Mouse (Mus musculus): Measurements from ENCODE around the gene Cxcl9. TPM values are rescaled to one million over a fixed set of nuclear protein-coding genes. Genes with fewer than 3 reads are reported as not detected.
"Not testable (repeated sequence)": the region's sequence is repeated elsewhere in the genome, so short reads cannot be mapped to it uniquely, and the experiment has no call there.

Cxcl9 gene
- polyA plus RNA-seq, 1 experiment = 3.0 TPM

- H3K4me1 ChIP-seq (ENCODE audit: control insufficient read depth, insufficient read depth, low read length) = no peaks in the 10 kb centered on the region
- TF ChIP-seq CTCF (IDR thresholded peaks at IDR 0.05; ENCODE audit: insufficient read depth, low read length) (no peak), POLR2A (IDR thresholded peaks at IDR 0.05; ENCODE audit: borderline replicate concordance, extremely low read depth, low read depth, low read length) (no peak)
- no peak overlapping the region for H3K4me3 ChIP-seq (replicated peaks; ENCODE audit: extremely low read depth, low read depth, low read length)
Measured at GRCm38 (mm10) chr5:92368392-92368791, 40.5 kb upstream of the Cxcl9 start.

GRCm38 (mm10) chr5:92366565-92366964 lies 38.7 kb upstream of the Cxcl9 start:
- WGBS = 53% methylated on average over 6 of the region's 6 CpGs
- Histone ChIP-seq H3K4me3 (replicated peaks; ENCODE audit: extremely low read depth, low read depth, low read length) (no peak overlapping the region), H3K4me1 (ENCODE audit: control insufficient read depth, insufficient read depth, low read length) (no peaks in the 10 kb centered on the region)
- no peak for TF ChIP-seq CTCF (IDR thresholded peaks at IDR 0.05; ENCODE audit: insufficient read depth, low read length)
- TF ChIP-seq POLR2A (IDR thresholded peaks at IDR 0.05; ENCODE audit: borderline replicate concordance, extremely low read depth, low read depth, low read length) = no peak
- DNase-seq = no peak

More at GRCm38 (mm10) chr5:92368392-92368791, 40.5 kb upstream of the Cxcl9 start:
- WGBS = 41% methylated on average over 10 of the region's 10 CpGs
- DNase-seq = no peak

GRCm38 (mm10) chr5:92365146-92365705 lies 37.3 kb upstream of the Cxcl9 start:
- Histone ChIP-seq H3K4me3 (replicated peaks; ENCODE audit: extremely low read depth, low read depth, low read length) (no peak overlapping the region), H3K4me1 (ENCODE audit: control insufficient read depth, insufficient read depth, low read length) (no peaks in the 10 kb centered on the region)
- DNase-seq = no peak
- 72% methylated on average over 11 of the region's 11 CpGs for WGBS
- TF ChIP-seq POLR2A (IDR thresholded peaks at IDR 0.05; ENCODE audit: borderline replicate concordance, extremely low read depth, low read depth, low read length) (no peak), CTCF (IDR thresholded peaks at IDR 0.05; ENCODE audit: insufficient read depth, low read length) (no peak)

- no peak for DNase-seq
- TF ChIP-seq POLR2A (IDR thresholded peaks at IDR 0.05; ENCODE audit: borderline replicate concordance, extremely low read depth, low read depth, low read length) = no peak
- no peak for TF ChIP-seq CTCF (IDR thresholded peaks at IDR 0.05; ENCODE audit: insufficient read depth, low read length)
- Histone ChIP-seq H3K4me1 (ENCODE audit: control insufficient read depth, insufficient read depth, low read length) (no peaks in the 10 kb centered on the region), H3K4me3 (replicated peaks; ENCODE audit: extremely low read depth, low read depth, low read length) (no peak overlapping the region)
- WGBS = 93% methylated on average over 5 of the region's 5 CpGs
Measured at GRCm38 (mm10) chr5:92364011-92364410, 36.1 kb upstream of the Cxcl9 start.

GRCm38 (mm10) chr5:92363179-92363578 lies 35.3 kb upstream of the Cxcl9 start:
- TF ChIP-seq POLR2A (IDR thresholded peaks at IDR 0.05; ENCODE audit: borderline replicate concordance, extremely low read depth, low read depth, low read length) (no peak), CTCF (IDR thresholded peaks at IDR 0.05; ENCODE audit: insufficient read depth, low read length) (no peak)
- Histone ChIP-seq H3K4me1 (ENCODE audit: control insufficient read depth, insufficient read depth, low read length) (no peaks in the 10 kb centered on the region), H3K4me3 (replicated peaks; ENCODE audit: extremely low read depth, low read depth, low read length) (no peak overlapping the region)
- WGBS = 17% methylated on average over 4 of the region's 4 CpGs
- DNase-seq = no peak

GRCm38 (mm10) chr5:92358767-92359455 lies 31.0 kb upstream of the Cxcl9 start:
- no peak for DNase-seq
- WGBS = 59% methylated on average over 11 of the region's 11 CpGs
- TF ChIP-seq POLR2A (IDR thresholded peaks at IDR 0.05; ENCODE audit: borderline replicate concordance, extremely low read depth, low read depth, low read length) (no peak), CTCF (IDR thresholded peaks at IDR 0.05; ENCODE audit: insufficient read depth, low read length) (no peak)
- H3K4me3 ChIP-seq (replicated peaks; ENCODE audit: extremely low read depth, low read depth, low read length) = no peak overlapping the region
- H3K4me1 ChIP-seq (ENCODE audit: control insufficient read depth, insufficient read depth, low read length) = no peaks in the 10 kb centered on the region

- TF ChIP-seq POLR2A (IDR thresholded peaks at IDR 0.05; ENCODE audit: borderline replicate concordance, extremely low read depth, low read depth, low read length) = no peak
- no peak for TF ChIP-seq CTCF (IDR thresholded peaks at IDR 0.05; ENCODE audit: insufficient read depth, low read length)
- 19% methylated on average over 12 of the region's 12 CpGs for WGBS
- Histone ChIP-seq H3K4me1 (ENCODE audit: control insufficient read depth, insufficient read depth, low read length) (0 out of 2 replicates have a peak, but pooled peaks cover 2% of the 10 kb centered on the region), H3K4me3 (replicated peaks; ENCODE audit: extremely low read depth, low read depth, low read length) (no peak overlapping the region)
- DNase-seq = no peak
Measured at GRCm38 (mm10) chr5:92358033-92358432, 30.2 kb upstream of the Cxcl9 start.

- peak; percentile 37 for DNase-seq
- WGBS = 16% methylated on average over 11 of the region's 11 CpGs
- no peak for TF ChIP-seq CTCF (IDR thresholded peaks at IDR 0.05; ENCODE audit: insufficient read depth, low read length)
- no peak for TF ChIP-seq POLR2A (IDR thresholded peaks at IDR 0.05; ENCODE audit: borderline replicate concordance, extremely low read depth, low read depth, low read length)
- peaks cover 6% of the 10 kb centered on the region for H3K4me1 ChIP-seq (ENCODE audit: control insufficient read depth, insufficient read depth, low read length)
- H3K4me3 ChIP-seq (replicated peaks; ENCODE audit: extremely low read depth, low read depth, low read length) = peak overlapping the region; percentile 58
Measured at GRCm38 (mm10) chr5:92353517-92353916, 25.6 kb upstream of the Cxcl9 start.

GRCm38 (mm10) chr5:92352716-92353115 lies 24.8 kb upstream of the Cxcl9 start:
- not testable (repeated sequence) for DNase-seq; H3K4me3 ChIP-seq (replicated peaks; ENCODE audit: extremely low read depth, low read depth, low read length)
- H3K4me1 ChIP-seq (ENCODE audit: control insufficient read depth, insufficient read depth, low read length) = peaks cover 10% of the 10 kb centered on the region
- WGBS = 60% methylated on average over 4 of the region's 4 CpGs

GRCm38 (mm10) chr5:92349731-92350130 lies 21.9 kb upstream of the Cxcl9 start:
- peaks cover 10% of the 10 kb centered on the region for H3K4me1 ChIP-seq (ENCODE audit: control insufficient read depth, insufficient read depth, low read length)
- TF ChIP-seq POLR2A (IDR thresholded peaks at IDR 0.05; ENCODE audit: borderline replicate concordance, extremely low read depth, low read depth, low read length) (no peak), CTCF (IDR thresholded peaks at IDR 0.05; ENCODE audit: insufficient read depth, low read length) (no peak)
- no peak for DNase-seq
- H3K4me3 ChIP-seq (replicated peaks; ENCODE audit: extremely low read depth, low read depth, low read length) = no peak overlapping the region
- WGBS = 81% methylated on average over 7 of the region's 7 CpGs
